8 mouse cellular contexts compared by ENCODE assay signal in genomic region chr11:49764639-49765299, GRCm38 (mm10). TPM values are rescaled to one million over a fixed set of nuclear protein-coding genes. Genes with fewer than 3 reads are reported as not detected.
DNase-seq lines count a peak whose midpoint lies in the region; ATAC-seq and TF ChIP-seq lines count a peak whose summit lies in the region.

No protein-coding gene starts in this region.

- WGBS in hindbrain, embryonic 16.5 days, result 32% methylated on average over 6 of the region's 8 CpGs
- 29% methylated on average over 8 of the region's 8 CpGs for WGBS in liver, embryonic 14.5 days (ENCODE audit: insufficient replicate concordance)
- WGBS in thymus, adult 2 months, result 32% methylated on average over 7 of the region's 8 CpGs

- TF ChIP-seq POLR2A in thymus, adult 2 months (IDR thresholded peaks at IDR 0.05; ENCODE audit: control insufficient read depth, extremely low read depth, insufficient read depth, low read length, poor library complexity), result no peak

- intact Hi-C loops in left cerebral cortex, postnatal 4 days (cut with DNase I), result no loop called here

- H3K27ac ChIP-seq in hindbrain, embryonic 16.5 days (ENCODE audit: low read depth, low read length), result no peak overlapping the region; the same call in 1 of the 2 replicates
- H3K27ac ChIP-seq in liver, embryonic 14.5 days, result no peak overlapping the region
- H3K27ac ChIP-seq in thymus, adult 2 months (ENCODE audit: control insufficient read depth, insufficient read depth, low read length), result peak overlapping the region; percentile 53

- peak; percentile 69 for DNase-seq in left cerebral cortex, postnatal 4 days
- no peak for DNase-seq in left cerebral cortex, adult 18-20 months (ENCODE audit: low spot score in 2 of 2)
- peak; percentile 20 for DNase-seq in adrenal gland, adult 8-10 months
- peak; percentile 73 for DNase-seq in gastrocnemius, adult 18-20 months (ENCODE audit: low spot score)
- DNase-seq in liver, embryonic 14.5 days (ENCODE audit: low read depth in 3 of 3, low spot score in 3 of 3), result no peak
- peak; percentile 61 for DNase-seq in thymus, adult 2 months

- no peak overlapping the region for H3K9ac ChIP-seq in hindbrain, embryonic 16.5 days (ENCODE audit: low read depth, low read length)
- no peak overlapping the region; the same call in 1 of the 2 replicates for H3K9ac ChIP-seq in liver, embryonic 14.5 days (replicated peaks)

- no peak for TF ChIP-seq CTCF in liver, embryonic 14.5 days (IDR thresholded peaks at IDR 0.05; ENCODE audit: low read depth)
- no peak for TF ChIP-seq CTCF in thymus, adult 2 months (IDR thresholded peaks at IDR 0.05; ENCODE audit: borderline replicate concordance, control insufficient read depth, extremely low read depth, insufficient read depth, low read length, poor library complexity)

- H3K4me2 ChIP-seq in hindbrain, embryonic 16.5 days (ENCODE audit: low read length), result no peak overlapping the region; the same call in 1 of the 2 replicates
- peak overlapping the region; percentile 30; the same call in 1 of the 2 replicates for H3K4me2 ChIP-seq in liver, embryonic 14.5 days (ENCODE audit: low read depth)

- no peaks in the 10 kb centered on the region for H3K9me3 ChIP-seq in hindbrain, embryonic 16.5 days (ENCODE audit: control insufficient read depth, low read length)
- no peaks in the 10 kb centered on the region for H3K9me3 ChIP-seq in liver, embryonic 14.5 days (ENCODE audit: control insufficient read depth, low read length)

- ATAC-seq in hindbrain, embryonic 16.5 days, result peak; percentile 63
- no peak for ATAC-seq in liver, embryonic 14.5 days (ENCODE audit: insufficient read depth)
- ATAC-seq in activated CD4-positive, CD25-positive, alpha-beta regulatory T cell, adult 4 months, result no peak

- H3K36me3 ChIP-seq in hindbrain, embryonic 16.5 days (ENCODE audit: control insufficient read depth, insufficient read depth, low read length), result no peaks in the 10 kb centered on the region
- H3K36me3 ChIP-seq in liver, embryonic 14.5 days (replicated peaks; ENCODE audit: control insufficient read depth, insufficient read depth, low read depth), result no peaks in the 10 kb centered on the region
- no peaks in the 10 kb centered on the region for H3K36me3 ChIP-seq in thymus, adult 2 months (ENCODE audit: control insufficient read depth, insufficient read depth, low read length)

- TF ChIP-seq EP300 in liver, embryonic 14.5 days (IDR thresholded peaks at IDR 0.05; ENCODE audit: low read depth), result no peak

- H3K4me1 ChIP-seq in hindbrain, embryonic 16.5 days (ENCODE audit: control insufficient read depth, insufficient read depth, low read depth, low read length), result peaks cover 5% of the 10 kb centered on the region; the same call in 1 of the 2 replicates
- peaks cover 13 to 22% of the 10 kb centered on the region in 2 experiments for H3K4me1 ChIP-seq in liver, embryonic 14.5 days (replicated peaks; ENCODE audit: control insufficient read depth in 2 of 2, insufficient read depth in 2 of 2, low read length in 1 of 2)
- H3K4me1 ChIP-seq in thymus, adult 2 months (replicated peaks; ENCODE audit: control insufficient read depth, insufficient read depth, low read length), result peaks cover 25% of the 10 kb centered on the region

- H3K4me3 ChIP-seq in hindbrain, embryonic 16.5 days (ENCODE audit: low read length), result no peak overlapping the region
- H3K4me3 ChIP-seq in liver, embryonic 14.5 days (ENCODE audit: insufficient read depth in 1 of 2, low read depth in 2 of 2, low read length in 2 of 2), result no peak overlapping the region
- H3K4me3 ChIP-seq in thymus, adult 2 months (ENCODE audit: control insufficient read depth, insufficient read depth, low read length), result no peak overlapping the region

- no peaks in the 10 kb centered on the region for H3K27me3 ChIP-seq in hindbrain, embryonic 16.5 days (replicated peaks; ENCODE audit: control insufficient read depth, insufficient read depth, low read length)
- no peaks in the 10 kb centered on the region for H3K27me3 ChIP-seq in liver, embryonic 14.5 days (ENCODE audit: control insufficient read depth, insufficient read depth, low read length)
- H3K27me3 ChIP-seq in thymus, adult 2 months (ENCODE audit: control insufficient read depth, insufficient read depth, low read length), result no peaks in the 10 kb centered on the region

RNA-seq across cellular contexts. Expression of gene Gfpt2, which starts 29.2 kb away (rescaled TPM):
- 10 to 100 TPM; 13.0 to 13.7 TPM for total RNA-seq in left cerebral cortex, postnatal 4 days (2021)
- total RNA-seq in left cerebral cortex, adult 18-20 months (2021), result 1 to 10 TPM; 5.0 to 6.7 TPM
- total RNA-seq in adrenal gland, adult 8-10 months (2022), result 1 to 10 TPM; 3.5 to 4.9 (median 4.4) TPM
- total RNA-seq in gastrocnemius, adult 18-20 months (2021), result 10 to 100 TPM in 1 of 2 experiments, 1 to 10 TPM in 1; 4.6 to 11.7 TPM
- polyA plus RNA-seq in hindbrain, embryonic 16.5 days (2015; fragmentation: Nextera tagmentation; extraction: Ambion mirVana), result 6.3 and 7.2 TPM in 2 replicates
- 0.39 TPM in 2 replicates for polyA plus RNA-seq in liver, embryonic 14.5 days (2012; rRNA removed)
- 0.39 and 0.90 TPM in 2 replicates for polyA plus RNA-seq in liver, embryonic 14.5 days (2014; fragmentation: Nextera tagmentation; extraction: Ambion mirVana)
- polyA plus RNA-seq in thymus, adult 2 months (2012; rRNA removed), result 2.8 and 4.4 TPM in 2 replicates
- polyA plus RNA-seq in activated CD4-positive, CD25-positive, alpha-beta regulatory T cell, adult 4 months (2017; shearing (Covaris generic)), result 1 to 10 TPM in 1 of 2 experiments, under 1 TPM in 1; 0.83 to 1.1 TPM

RNA-seq across cellular contexts. Expression of gene Cnot6, which starts 52.2 kb away (rescaled TPM):
- total RNA-seq in left cerebral cortex, postnatal 4 days (2021), result 10 to 100 TPM; 86.2 to 89.2 TPM
- total RNA-seq in left cerebral cortex, adult 18-20 months (2021), result 10 to 100 TPM; 50.2 to 56.0 TPM
- total RNA-seq in adrenal gland, adult 8-10 months (2022), result 10 to 100 TPM; 44.0 to 63.2 (median 51.9) TPM
- 10 to 100 TPM; 10.4 to 10.7 TPM for total RNA-seq in gastrocnemius, adult 18-20 months (2021)
- polyA plus RNA-seq in hindbrain, embryonic 16.5 days (2015; fragmentation: Nextera tagmentation; extraction: Ambion mirVana), result 30.1 and 36.1 TPM in 2 replicates
- polyA plus RNA-seq in liver, embryonic 14.5 days (2012; rRNA removed), result 14.3 and 21.0 TPM in 2 replicates
- 18.1 and 21.0 TPM in 2 replicates for polyA plus RNA-seq in liver, embryonic 14.5 days (2014; fragmentation: Nextera tagmentation; extraction: Ambion mirVana)
- 40.3 and 44.2 TPM in 2 replicates for polyA plus RNA-seq in thymus, adult 2 months (2012; rRNA removed)
- polyA plus RNA-seq in activated CD4-positive, CD25-positive, alpha-beta regulatory T cell, adult 4 months (2017; shearing (Covaris generic)), result 10 to 100 TPM; 25.8 to 30.9 TPM

Comparison
In these comparisons a context has a peak if more than half of its experiments do, and no peak if none do; other contexts are left out.
1. DNase-seq: peak in left cerebral cortex, postnatal 4 days (single experiment), adrenal gland, adult 8-10 months (single experiment), gastrocnemius, adult 18-20 months (single experiment) and thymus, adult 2 months (single experiment); none in left cerebral cortex, adult 18-20 months (0 of 2) and liver, embryonic 14.5 days (0 of 3).